Mouse (Mus musculus): Measurements from ENCODE around the gene Lrrc4.

The Lrrc4 gene

DNA sequence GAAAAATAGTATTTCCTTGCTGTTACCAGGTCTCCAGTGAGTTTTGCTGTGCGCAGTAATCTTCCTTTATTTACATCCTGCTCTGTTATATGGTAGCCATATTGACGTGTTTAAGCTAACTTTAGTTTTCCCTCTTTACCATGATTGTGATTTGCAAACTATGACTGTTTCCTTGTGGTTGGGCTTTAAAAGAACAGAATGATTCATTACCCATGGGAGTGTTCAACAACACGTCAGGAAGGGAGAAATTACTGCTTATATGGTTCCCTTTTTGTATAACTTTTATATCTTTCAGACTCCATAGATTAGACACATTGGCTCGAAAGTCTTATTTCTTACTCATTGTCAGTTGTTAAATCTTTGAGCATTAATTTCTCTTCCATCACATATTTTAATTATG, 218.1 kb downstream of the Lrrc4 start:
- DNase-seq (ENCODE audit: low spot score) = no peak
